Mouse (Mus musculus) hindbrain, postnatal 0 days (tissue): ENCODE measurements around the gene Spef2. TPM values are rescaled to one million over a fixed set of nuclear protein-coding genes. Genes with fewer than 3 reads are reported as not detected.

Source experiments
- ATAC-seq: fragments of 200-750 bp; cut with Nextera tagmentation; 2 replicates; pipeline ENCODE4 v1.8.0; 2017; ENCODE audit warnings: mild to moderate bottlenecking, moderate TSS enrichment, moderate library complexity
- DNase-seq: peaks from one replicate; pipeline ENCODE4 v3.0.0-alpha.2; 2015; ENCODE audit warnings: low spot score
- H3K27ac ChIP-seq: fragments of 300-500 bp; sonication (generic); 2 replicates; pipeline ENCODE4 v1.5.1; 2014; ENCODE audit warnings: mild to moderate bottlenecking
- H3K27me3 ChIP-seq: fragments of 300-500 bp; sonication (generic); 2 replicates; pipeline ENCODE4 v1.6.1; 2014; ENCODE audit warnings: low read length, mixed read lengths; ENCODE audit not compliant: insufficient read depth
- H3K36me3 ChIP-seq: fragments of 300-500 bp; sonication (generic); 2 replicates; pipeline ENCODE4 v1.6.1; 2014; ENCODE audit warnings: low read length, mixed read lengths; ENCODE audit not compliant: insufficient read depth
- H3K4me1 ChIP-seq: fragments of 300-500 bp; sonication (generic); 2 replicates; pipeline ENCODE4 v1.6.1; 2014; ENCODE audit warnings: antibody characterized with exemption, low read length, mixed read lengths; ENCODE audit not compliant: insufficient read depth
- H3K4me2 ChIP-seq: fragments of 300-500 bp; sonication (generic); 2 replicates; pipeline ENCODE4 v1.6.1; 2014; ENCODE audit warnings: low read depth, mild to moderate bottlenecking, low read length, moderate library complexity, mixed read lengths
- H3K4me3 ChIP-seq: fragments of 300-500 bp; sonication (generic); 2 replicates; pipeline ENCODE4 v1.5.1; 2014; ENCODE audit warnings: low read length
- H3K9ac ChIP-seq: fragments of 300-500 bp; sonication (generic); replicated peaks from 2 replicates; pipeline ENCODE4 v1.6.1; 2014; ENCODE audit warnings: mild to moderate bottlenecking, low read length, moderate library complexity, mixed read lengths
- H3K9me3 ChIP-seq: fragments of 300-500 bp; sonication (generic); 2 replicates; pipeline ENCODE4 v1.6.1; 2016; ENCODE audit warnings: low read length, mixed read lengths
- CTCF ChIP-seq: IDR thresholded peaks from 2 replicates; pipeline ENCODE4 v1.5.1; 2016; ENCODE audit warnings: antibody characterized with exemption, control low read depth, low read depth
- WGBS: fragments of 180-500 bp; shearing (Covaris S2); extraction: QIAGEN DNeasy Blood & Tissue Kit; methylation state at CpG from one replicate; pipeline ENCODE4 v1.1.7; 2014; 5-methylcytosine and 5-hydroxymethylcytosine counted together
- polyA plus RNA-seq: library from polyadenylated mRNA; unstranded; fragments of >200 nt; fragmentation: Nextera tagmentation; extraction: Ambion mirVana; gene quantifications from 2 replicates; pipeline ENCODE4 v1.2.1, GENCODE M21; 2015
- total RNA-seq: library from RNA; depleted of rRNA; stranded (reverse); fragments of >200 nt; gene quantifications from 2 replicates; pipeline ENCODE4 v1.2.3, GENCODE M21; 2014

Gene Spef2
- total and polyA plus RNA-seq, 2 experiments from 2014 or later: 0.42 to 1.9 TPM

DNA sequence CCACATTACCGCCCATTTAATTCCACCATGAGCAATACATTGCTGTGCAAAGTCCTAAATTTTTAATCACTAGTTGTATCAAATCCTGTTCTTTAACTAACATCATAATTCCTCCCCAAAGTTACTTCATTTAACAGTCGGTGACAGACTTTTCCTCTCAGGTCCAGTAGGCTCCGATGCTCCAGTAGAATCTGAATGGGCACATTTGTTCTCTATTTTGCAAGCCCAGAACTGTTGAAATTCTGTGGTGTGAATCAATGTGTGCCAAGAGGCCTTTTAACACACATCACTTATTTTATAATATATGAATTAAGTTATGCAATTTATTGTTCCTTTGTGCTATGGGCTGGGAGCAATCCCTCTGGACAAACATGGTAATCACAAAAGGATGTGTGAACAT, 2.3 kb upstream of the Spef2 start:
- DNase-seq: no peak
- Histone ChIP-seq H3K9me3 (no peaks in the 10 kb centered on the region), H3K4me2 (no peak overlapping the region), H3K4me1 (no peaks in the 10 kb centered on the region), H3K4me3 (no peak overlapping the region), H3K27ac (no peak overlapping the region), H3K36me3 (no peaks in the 10 kb centered on the region), H3K9ac (no peak overlapping the region), H3K27me3 (no peaks in the 10 kb centered on the region)
- no peak for TF ChIP-seq CTCF
- ATAC-seq: no peak
- 88% methylated on average over 3 of the region's 3 CpGs for WGBS

DNA sequence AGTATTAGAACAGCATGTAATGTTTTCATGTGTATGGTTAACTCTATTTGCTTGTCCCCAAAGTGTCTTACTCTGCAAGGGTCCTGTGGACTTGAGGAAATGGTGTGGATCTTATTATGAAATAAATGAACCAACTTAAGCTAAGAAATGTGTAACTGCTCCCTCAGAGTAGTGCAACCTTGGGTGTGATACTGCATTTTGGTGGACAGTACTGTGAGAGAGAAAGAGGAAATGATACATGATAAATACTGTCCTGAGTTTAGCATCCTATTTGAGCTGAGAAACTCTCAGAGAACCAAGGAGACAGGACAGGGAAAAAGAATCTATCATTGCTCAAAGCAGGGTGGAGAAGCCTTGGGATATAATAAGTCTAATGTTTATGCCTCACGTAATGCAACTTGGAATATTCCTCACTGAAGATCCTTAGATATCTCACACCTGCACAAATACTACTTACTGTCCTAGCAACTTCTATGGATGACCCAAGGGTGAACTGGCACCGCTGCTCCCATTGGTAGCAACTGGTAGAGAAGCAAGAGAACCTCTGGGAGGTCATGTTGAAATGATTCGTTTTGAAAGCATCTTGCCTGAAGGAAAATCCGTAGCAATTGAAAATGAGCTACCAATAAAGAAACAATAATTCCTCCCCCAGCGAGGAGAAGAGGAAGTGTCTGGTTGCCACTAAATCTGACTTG, 1.1 kb downstream of the Spef2 start:
- 77% methylated on average over 5 of the region's 5 CpGs for WGBS
- H3K4me3 ChIP-seq: no peak overlapping the region
- H3K27ac ChIP-seq: no peak overlapping the region
- no peak overlapping the region for H3K4me2 ChIP-seq
- H3K9me3 ChIP-seq: no peaks in the 10 kb centered on the region
- ATAC-seq: no peak
- DNase-seq: no peak
- no peaks in the 10 kb centered on the region for H3K27me3 ChIP-seq
- no peak overlapping the region for H3K9ac ChIP-seq
- H3K4me1 ChIP-seq: no peaks in the 10 kb centered on the region
- TF ChIP-seq CTCF: no peak
- H3K36me3 ChIP-seq: no peaks in the 10 kb centered on the region

- ATAC-seq (no peak), DNase-seq (no peak)
- TF ChIP-seq CTCF: no peak
- Histone ChIP-seq H3K9ac (no peak overlapping the region), H3K36me3 (no peaks in the 10 kb centered on the region), H3K9me3 (no peaks in the 10 kb centered on the region), H3K4me1 (no peaks in the 10 kb centered on the region), H3K27me3 (no peaks in the 10 kb centered on the region), H3K27ac (no peak overlapping the region), H3K4me3 (no peak overlapping the region), H3K4me2 (no peak overlapping the region)
- 92% methylated on average over 3 of the region's 3 CpGs for WGBS
These were observed 6.5 kb downstream of the Spef2 start for GRCm38 (mm10) chr15:9742172-9742571.

- no peak overlapping the region for H3K27ac ChIP-seq
- DNase-seq (no peak), ATAC-seq (no peak)
- H3K36me3 ChIP-seq: no peaks in the 10 kb centered on the region
- no peak overlapping the region for H3K4me3 ChIP-seq
- WGBS: 88% methylated on average over 7 of the region's 7 CpGs
- H3K27me3 ChIP-seq: no peaks in the 10 kb centered on the region
- TF ChIP-seq CTCF: no peak
- no peak overlapping the region for H3K9ac ChIP-seq
- H3K9me3 ChIP-seq: no peaks in the 10 kb centered on the region
- H3K4me1 ChIP-seq: no peaks in the 10 kb centered on the region
- H3K4me2 ChIP-seq: no peak overlapping the region
These were observed 33.9 kb downstream of the Spef2 start for GRCm38 (mm10) chr15:9714574-9715458.

- H3K36me3 ChIP-seq: no peaks in the 10 kb centered on the region
- H3K4me3 ChIP-seq: no peak overlapping the region
- no peak overlapping the region for H3K4me2 ChIP-seq
- DNase-seq (no peak), ATAC-seq (no peak)
- H3K9me3 ChIP-seq: no peaks in the 10 kb centered on the region
- no peaks in the 10 kb centered on the region for H3K4me1 ChIP-seq
- no peak for TF ChIP-seq CTCF
- WGBS: 85% methylated on average over 3 of the region's 3 CpGs
- no peaks in the 10 kb centered on the region for H3K27me3 ChIP-seq
- H3K27ac ChIP-seq: no peak overlapping the region
- H3K9ac ChIP-seq: no peak overlapping the region
These were observed 35.0 kb downstream of the Spef2 start for GRCm38 (mm10) chr15:9713707-9714106.

DNA sequence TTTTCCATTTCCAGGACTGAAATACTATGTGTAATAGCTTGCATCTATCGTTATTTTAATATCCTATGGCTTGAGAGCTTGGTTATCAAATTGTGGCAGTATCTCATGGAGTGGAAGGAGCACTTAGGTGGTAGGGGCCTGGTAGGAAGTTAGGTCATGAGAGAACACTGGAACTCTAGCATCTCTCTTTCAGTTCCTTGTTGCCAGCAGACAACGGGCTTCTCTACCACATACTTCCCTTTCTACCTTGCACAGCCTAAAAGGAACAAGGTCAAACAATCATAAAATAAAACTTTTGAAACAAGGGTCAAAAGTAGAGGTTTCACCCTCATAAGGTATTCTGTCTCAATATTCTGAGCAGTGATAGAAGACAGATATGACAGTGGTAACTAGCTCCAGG, 38.3 kb downstream of the Spef2 start:
- Histone ChIP-seq H3K9me3 (no peaks in the 10 kb centered on the region), H3K27me3 (no peaks in the 10 kb centered on the region), H3K4me2 (no peak overlapping the region), H3K36me3 (no peaks in the 10 kb centered on the region), H3K9ac (no peak overlapping the region), H3K4me1 (no peaks in the 10 kb centered on the region), H3K27ac (no peak overlapping the region), H3K4me3 (no peak overlapping the region)
- ATAC-seq (no peak), DNase-seq (no peak)
- WGBS: 94% methylated on average over 2 of the region's 2 CpGs
- no peak for TF ChIP-seq CTCF

GRCm38 (mm10) chr15:9705830-9706450, 42.7 kb downstream of the Spef2 start:
- no peak overlapping the region for H3K4me2 ChIP-seq
- H3K9me3 ChIP-seq: no peaks in the 10 kb centered on the region
- WGBS: 84% methylated on average over 2 of the region's 2 CpGs
- no peak overlapping the region for H3K27ac ChIP-seq
- no peak overlapping the region for H3K9ac ChIP-seq
- DNase-seq (no peak), ATAC-seq (no peak)
- no peaks in the 10 kb centered on the region for H3K36me3 ChIP-seq
- no peak overlapping the region for H3K4me3 ChIP-seq
- H3K27me3 ChIP-seq: no peaks in the 10 kb centered on the region
- TF ChIP-seq CTCF: no peak
- H3K4me1 ChIP-seq: no peaks in the 10 kb centered on the region
